Mouse (Mus musculus) heart, postnatal 0 days (tissue): Measurements from ENCODE around the gene Hnrnph1. TPM values are rescaled to one million over a fixed set of nuclear protein-coding genes. Genes with fewer than 3 reads are reported as not detected.

ENCODE experiments used
- ATAC-seq: fragments of 200-750 bp; cut with Nextera tagmentation; 2 replicates; pipeline ENCODE4 v1.8.0; 2017; ENCODE audit warnings: low read depth, moderate number of reproducible peaks, moderate library complexity; ENCODE audit not compliant: insufficient read depth
- DNase-seq: peaks from one replicate; pipeline ENCODE4 v3.0.0-alpha.2; 2016; ENCODE audit warnings: low spot score
- H3K27ac ChIP-seq: fragments of 300-500 bp; sonication (generic); 2 replicates; pipeline ENCODE4 v1.5.1; 2014; ENCODE audit warnings: low read depth, mild to moderate bottlenecking
- H3K27me3 ChIP-seq: fragments of 300-500 bp; sonication (generic); 2 replicates; pipeline ENCODE4 v1.6.1; 2014; ENCODE audit warnings: low read length, mixed read lengths; ENCODE audit not compliant: control insufficient read depth, insufficient read depth
- H3K36me3 ChIP-seq: fragments of 300-500 bp; sonication (generic); replicated peaks from 2 replicates; pipeline ENCODE4 v1.6.1; 2014; ENCODE audit warnings: low read length, mixed read lengths; ENCODE audit not compliant: control insufficient read depth, insufficient read depth
- H3K4me1 ChIP-seq: fragments of 300-500 bp; sonication (generic); 2 replicates; pipeline ENCODE4 v1.6.1; 2014; ENCODE audit warnings: antibody characterized with exemption; ENCODE audit not compliant: control insufficient read depth, insufficient read depth
- H3K4me2 ChIP-seq: fragments of 300-500 bp; sonication (generic); 2 replicates; pipeline ENCODE4 v1.6.1; 2014; ENCODE audit warnings: low read depth, mild to moderate bottlenecking, low read length, moderate library complexity
- H3K4me3 ChIP-seq: fragments of 300-500 bp; sonication (generic); 2 replicates; pipeline ENCODE4 v1.5.1; 2014; ENCODE audit warnings: low read depth, low read length
- H3K9ac ChIP-seq: fragments of 300-500 bp; sonication (generic); replicated peaks from 2 replicates; pipeline ENCODE4 v1.6.1; 2014; ENCODE audit warnings: low read depth, low read length, mixed read lengths
- H3K9me3 ChIP-seq: fragments of 300-500 bp; sonication (generic); replicated peaks from 2 replicates; pipeline ENCODE4 v1.6.1; 2016; ENCODE audit warnings: low read length; ENCODE audit not compliant: control insufficient read depth
- CTCF ChIP-seq: IDR thresholded peaks from 2 replicates; pipeline ENCODE4 v1.5.1; 2016; ENCODE audit warnings: antibody characterized with exemption, control low read depth, low read depth
- EP300 ChIP-seq: IDR thresholded peaks from 2 replicates; pipeline ENCODE4 v1.6.1; 2016; ENCODE audit warnings: antibody characterized with exemption, low read depth
- WGBS: fragments of 180-500 bp; shearing (Covaris S2); extraction: QIAGEN DNeasy Blood & Tissue Kit; methylation state at CpG from one replicate; pipeline ENCODE4 v1.1.7; 2014; 5-methylcytosine and 5-hydroxymethylcytosine counted together
- polyA plus RNA-seq: library from polyadenylated mRNA; unstranded; fragments of >200 nt; fragmentation: Nextera tagmentation; extraction: Ambion mirVana; gene quantifications from 2 replicates; pipeline ENCODE4 v1.2.1, GENCODE M21; 2015
- total RNA-seq: library from RNA; depleted of rRNA; stranded (reverse); fragments of >200 nt; gene quantifications from 2 replicates; pipeline ENCODE4 v1.2.3, GENCODE M21; 2014; ENCODE audit warnings: low replicate concordance

Hnrnph1 gene
- total and polyA plus RNA-seq, 2 experiments from 2014 or later, result 76.4 to 106 TPM

DNA sequence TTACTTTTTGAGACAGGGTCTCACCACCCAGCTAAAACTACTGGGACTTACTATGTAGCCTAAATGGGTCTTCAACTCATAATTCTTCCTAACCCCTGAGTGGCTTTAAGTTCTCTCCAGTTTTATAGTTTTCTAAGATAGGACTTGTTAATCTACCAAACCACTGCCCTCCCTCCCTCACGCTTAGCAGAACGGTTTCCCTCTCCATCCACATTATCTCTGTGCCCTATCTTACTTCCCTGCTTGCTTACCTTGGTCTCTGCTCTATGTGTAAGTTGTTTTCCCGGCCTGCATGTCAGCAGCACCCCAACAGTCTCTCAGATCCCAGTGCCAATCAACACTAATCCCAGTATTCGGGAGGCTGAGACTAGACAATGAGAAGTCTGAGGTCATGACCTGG lies 39.9 kb upstream of the Hnrnph1 start:
- ATAC-seq (no peak), DNase-seq (no peak)
- Histone ChIP-seq H3K4me3 (no peak overlapping the region), H3K9ac (no peak overlapping the region), H3K36me3 (no peaks in the 10 kb centered on the region), H3K27me3 (no peaks in the 10 kb centered on the region), H3K4me1 (peaks cover 4% of the 10 kb centered on the region; the same call in 1 of the 2 replicates), H3K27ac (no peak overlapping the region), H3K9me3 (peaks cover 4% of the 10 kb centered on the region; the same call in 1 of the 2 replicates), H3K4me2 (no peak overlapping the region)
- TF ChIP-seq CTCF, result no peak
- TF ChIP-seq EP300, result no peak
- whole genome bisulfite sequencing, result 48% methylated on average over 4 of the region's 4 CpGs

DNA sequence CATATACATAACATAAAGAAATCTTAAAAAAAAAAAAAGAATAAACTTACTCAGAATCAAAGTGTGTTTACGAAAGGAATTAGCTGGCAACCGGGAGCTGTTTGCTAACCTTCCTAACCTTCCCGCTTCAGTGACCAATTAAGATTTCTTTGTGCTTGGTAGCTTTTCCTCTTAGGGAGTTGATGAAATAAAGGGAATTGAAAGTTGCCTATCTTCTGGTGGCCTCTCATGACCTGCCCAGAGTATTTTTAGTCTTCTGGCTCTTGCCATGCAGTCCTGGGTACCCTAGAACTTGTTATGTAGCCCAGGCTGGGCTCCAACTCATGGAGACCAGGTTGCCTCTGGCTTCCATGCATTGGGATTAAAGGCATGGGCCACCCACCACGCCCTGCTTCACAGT lies 31.3 kb upstream of the Hnrnph1 start:
- H3K4me2 ChIP-seq, result no peak overlapping the region
- no peaks in the 10 kb centered on the region for H3K36me3 ChIP-seq
- no peak overlapping the region for H3K27ac ChIP-seq
- H3K4me3 ChIP-seq, result no peak overlapping the region
- no peaks in the 10 kb centered on the region for H3K4me1 ChIP-seq
- DNase-seq (no peak), ATAC-seq (no peak)
- TF ChIP-seq EP300 (no peak), CTCF (no peak)
- peaks cover 4% of the 10 kb centered on the region; the same call in 1 of the 2 replicates for H3K9me3 ChIP-seq
- no peak overlapping the region for H3K9ac ChIP-seq
- WGBS, result 80% methylated on average over 4 of the region's 4 CpGs
- no peaks in the 10 kb centered on the region for H3K27me3 ChIP-seq

DNA sequence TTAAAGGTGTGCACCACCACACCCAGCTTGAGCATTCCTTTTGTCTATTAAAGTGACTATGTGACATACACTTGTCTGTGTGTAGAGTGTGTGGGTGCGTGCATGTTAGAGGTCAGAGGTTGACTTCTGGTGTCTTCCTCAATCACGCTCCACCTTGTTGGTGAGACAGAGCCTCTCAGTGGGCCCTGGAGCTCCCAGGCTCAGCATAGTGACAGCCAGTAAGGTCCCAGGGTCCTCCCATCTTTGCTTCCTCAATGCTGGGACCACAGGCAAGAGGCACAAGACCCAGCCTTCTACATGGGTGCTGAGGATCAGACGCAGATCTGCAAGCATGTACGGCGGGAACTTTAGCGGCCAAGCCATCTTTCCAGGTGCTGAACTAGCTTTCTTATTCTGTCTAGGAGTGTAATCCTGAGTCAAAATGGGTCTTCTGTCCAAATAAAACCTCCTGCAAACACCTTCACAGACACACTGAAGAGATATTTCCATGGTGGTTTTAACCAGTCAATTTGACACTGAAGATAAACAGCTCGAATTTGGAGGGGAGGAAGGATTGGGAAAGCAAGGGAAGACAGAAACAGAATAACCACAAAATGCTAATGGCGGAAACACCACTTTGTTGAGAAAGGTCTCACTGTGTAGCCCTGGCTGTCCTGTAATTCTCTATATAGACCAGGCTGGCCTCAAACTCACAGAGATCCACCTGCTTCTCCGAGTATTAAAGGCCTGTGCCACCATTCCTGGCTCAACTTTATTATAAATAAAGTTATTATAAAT lies 30.3 kb upstream of the Hnrnph1 start:
- Histone ChIP-seq H3K9ac (no peak overlapping the region), H3K4me2 (no peak overlapping the region), H3K9me3 (peaks cover 3% of the 10 kb centered on the region; the same call in 1 of the 2 replicates), H3K4me3 (no peak overlapping the region), H3K36me3 (no peaks in the 10 kb centered on the region), H3K4me1 (no peaks in the 10 kb centered on the region), H3K27me3 (no peaks in the 10 kb centered on the region), H3K27ac (no peak overlapping the region)
- 80% methylated on average over 9 of the region's 9 CpGs for WGBS
- no peak for TF ChIP-seq EP300
- TF ChIP-seq CTCF, result no peak
- ATAC-seq (no peak), DNase-seq (no peak)

DNA sequence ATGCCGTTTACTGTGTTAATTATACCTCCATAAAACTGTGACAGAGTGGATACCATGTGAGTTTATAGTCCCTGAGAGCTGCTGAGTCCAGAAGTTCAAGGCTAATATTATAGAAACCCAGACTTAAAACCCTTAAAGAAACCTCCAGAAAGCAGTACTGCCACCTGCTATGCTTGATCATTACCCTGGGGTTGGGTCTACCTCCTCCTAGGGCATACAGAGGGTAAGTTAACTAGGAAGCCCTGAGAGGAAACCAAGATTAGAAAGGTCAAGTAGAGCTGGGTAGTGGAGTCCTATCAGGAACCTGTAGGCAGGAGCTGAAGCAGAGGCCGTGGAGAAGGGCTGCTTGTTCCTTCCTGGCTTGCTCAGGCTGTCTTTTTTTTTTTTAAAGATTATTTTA lies 24.6 kb upstream of the Hnrnph1 start:
- H3K27me3 ChIP-seq, result no peaks in the 10 kb centered on the region
- no peaks in the 10 kb centered on the region for H3K36me3 ChIP-seq
- no peak for TF ChIP-seq EP300
- TF ChIP-seq CTCF, result no peak
- DNase-seq, result no peak
- no peak for ATAC-seq
- no peak overlapping the region for H3K4me2 ChIP-seq
- H3K4me3 ChIP-seq, result no peak overlapping the region
- no peak overlapping the region for H3K27ac ChIP-seq
- H3K9ac ChIP-seq, result no peak overlapping the region
- H3K9me3 ChIP-seq, result no peaks in the 10 kb centered on the region
- WGBS, result 60% methylated on average over 2 of the region's 2 CpGs
- H3K4me1 ChIP-seq, result no peaks in the 10 kb centered on the region

DNA sequence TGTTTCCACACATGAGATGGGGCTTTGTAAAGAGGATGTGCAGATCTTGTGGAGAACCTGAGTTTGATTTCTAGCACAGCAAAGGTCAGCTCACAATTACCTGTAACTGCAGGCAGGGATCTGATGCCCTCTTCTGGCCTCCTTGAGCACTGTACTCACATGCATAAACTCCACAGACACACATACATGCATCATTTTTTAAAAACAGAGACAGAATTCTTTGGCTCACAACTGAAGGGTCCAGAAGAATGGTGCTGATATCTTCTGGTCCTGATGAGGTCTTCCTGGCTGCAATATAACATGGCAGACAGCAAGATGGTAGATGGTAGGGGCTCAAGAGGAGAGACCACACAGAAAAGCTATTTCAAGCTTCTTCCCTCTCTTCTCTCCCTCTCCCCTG lies 22.6 kb upstream of the Hnrnph1 start, which contains the start of gene Cby3:
Gene Cby3, plus strand, starts transcription at position 301 of the 400 bp plus-strand sequence.
- no peak within 1 kb of the TSS for H3K9ac ChIP-seq
- H3K4me2 ChIP-seq, result no peak within 1 kb of the TSS
- H3K4me3 ChIP-seq, result no peak within 1 kb of the TSS
- no peaks in the 10 kb centered on the region for H3K4me1 ChIP-seq
- H3K27ac ChIP-seq, result no peak within 1 kb of the TSS
- no peaks in the 10 kb centered on the region for H3K27me3 ChIP-seq
- TF ChIP-seq CTCF (no peak), EP300 (no peak)
- DNase-seq (no peak), ATAC-seq (no peak)
- no peaks in the 10 kb centered on the region for H3K36me3 ChIP-seq
- no peaks in the 10 kb centered on the region for H3K9me3 ChIP-seq

DNA sequence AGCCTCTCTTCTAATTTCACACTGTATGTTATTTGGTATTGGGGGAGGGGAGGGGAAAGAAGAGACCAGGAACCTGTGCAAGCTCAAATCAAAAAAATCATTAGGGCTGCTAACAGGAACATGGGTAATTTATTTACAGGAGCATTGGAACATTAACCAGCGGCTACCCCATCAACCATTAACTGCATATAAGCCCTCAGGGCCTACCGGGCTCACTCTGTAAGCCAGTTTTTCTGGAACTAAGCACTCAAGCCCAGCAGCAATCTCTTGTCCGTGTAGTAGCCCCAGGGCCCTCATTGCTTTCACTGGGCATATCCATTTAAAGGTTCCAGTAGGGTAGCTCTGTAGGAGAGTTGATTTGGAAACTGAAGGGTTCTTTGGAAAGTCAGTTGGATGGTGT lies 21.9 kb upstream of the Hnrnph1 start:
- Histone ChIP-seq H3K4me2 (no peak overlapping the region), H3K9me3 (no peaks in the 10 kb centered on the region), H3K4me3 (no peak overlapping the region), H3K36me3 (no peaks in the 10 kb centered on the region), H3K27me3 (no peaks in the 10 kb centered on the region), H3K9ac (no peak overlapping the region), H3K27ac (no peak overlapping the region), H3K4me1 (no peaks in the 10 kb centered on the region)
- DNase-seq (no peak), ATAC-seq (no peak)
- WGBS, result 69% methylated on average over 3 of the region's 3 CpGs
- TF ChIP-seq CTCF, result no peak
